Mouse (Mus musculus) liver, postnatal 0 days (tissue): ENCODE measurements around the gene Ptpn9. TPM values are rescaled to one million over a fixed set of nuclear protein-coding genes. Genes with fewer than 3 reads are reported as not detected.
"Not testable (repeated sequence)": the region's sequence is repeated elsewhere in the genome, so short reads cannot be mapped to it uniquely, and the experiment has no call there.

Experiments
- ATAC-seq: fragments of 200-750 bp; cut with Nextera tagmentation; 2 replicates; pipeline ENCODE4 v1.8.0; 2017; ENCODE audit warnings: mild to moderate bottlenecking, moderate library complexity
- DNase-seq: peaks from one replicate; pipeline ENCODE4 v3.0.0-alpha.2; 2016
- H3K27ac ChIP-seq: fragments of 300-500 bp; sonication (generic); 2 replicates; pipeline ENCODE4 v1.5.1; 2014; ENCODE audit warnings: antibody characterized with exemption, moderate library complexity, mild to moderate bottlenecking, low read depth
- H3K27me3 ChIP-seq: fragments of 300-500 bp; sonication (generic); 2 replicates; pipeline ENCODE4 v1.6.1; 2014; ENCODE audit warnings: low read length, control low read depth, mixed read lengths; ENCODE audit not compliant: insufficient read depth
- H3K36me3 ChIP-seq: fragments of 300-500 bp; sonication (generic); replicated peaks from 2 replicates; pipeline ENCODE4 v1.6.1; 2014; ENCODE audit warnings: mild to moderate bottlenecking, control low read depth, low read length, moderate library complexity, mixed read lengths; ENCODE audit not compliant: insufficient read depth
- H3K4me1 ChIP-seq: fragments of 300-500 bp; sonication (generic); 2 replicates; pipeline ENCODE4 v1.6.1; 2014; ENCODE audit warnings: antibody characterized with exemption, mild to moderate bottlenecking, control low read depth; ENCODE audit not compliant: insufficient read depth
- H3K4me2 ChIP-seq: fragments of 300-500 bp; sonication (generic); 2 replicates; pipeline ENCODE4 v1.6.1; 2014; ENCODE audit warnings: low read depth, mild to moderate bottlenecking, low read length, moderate library complexity, mixed read lengths
- H3K4me3 ChIP-seq: fragments of 300-500 bp; sonication (generic); 2 replicates; pipeline ENCODE4 v1.5.1; 2014; ENCODE audit warnings: low read depth, low read length
- H3K9ac ChIP-seq: fragments of 300-500 bp; sonication (generic); replicated peaks from 2 replicates; pipeline ENCODE4 v1.6.1; 2014; ENCODE audit warnings: mild to moderate bottlenecking, moderate library complexity
- H3K9me3 ChIP-seq: fragments of 300-500 bp; sonication (generic); 2 replicates; pipeline ENCODE4 v1.6.1; 2016; ENCODE audit warnings: mild to moderate bottlenecking, control low read depth, low read length, mixed read lengths
- CTCF ChIP-seq: sonication (generic); IDR thresholded peaks from 2 replicates; pipeline ENCODE4 v1.5.1; 2016; ENCODE audit warnings: antibody characterized with exemption, low read depth
- EP300 ChIP-seq: IDR thresholded peaks from 2 replicates; pipeline ENCODE4 v1.6.1; 2016; ENCODE audit warnings: antibody characterized with exemption, low read depth, mild to moderate bottlenecking
- WGBS: fragments of 180-500 bp; shearing (Covaris S2); extraction: QIAGEN DNeasy Blood & Tissue Kit; methylation state at CpG from one replicate; pipeline ENCODE4 v1.1.7; 2014; ENCODE audit not compliant: insufficient replicate concordance; 5-methylcytosine and 5-hydroxymethylcytosine counted together
- polyA plus RNA-seq: library from polyadenylated mRNA; unstranded; fragments of >200 nt; fragmentation: Nextera tagmentation; extraction: Ambion mirVana; gene quantifications from 2 replicates; pipeline ENCODE4 v1.2.1, GENCODE M21; 2015

The Ptpn9 gene
- polyA plus RNA-seq, 1 experiment from 2014 or later = 5.0 TPM

DNA sequence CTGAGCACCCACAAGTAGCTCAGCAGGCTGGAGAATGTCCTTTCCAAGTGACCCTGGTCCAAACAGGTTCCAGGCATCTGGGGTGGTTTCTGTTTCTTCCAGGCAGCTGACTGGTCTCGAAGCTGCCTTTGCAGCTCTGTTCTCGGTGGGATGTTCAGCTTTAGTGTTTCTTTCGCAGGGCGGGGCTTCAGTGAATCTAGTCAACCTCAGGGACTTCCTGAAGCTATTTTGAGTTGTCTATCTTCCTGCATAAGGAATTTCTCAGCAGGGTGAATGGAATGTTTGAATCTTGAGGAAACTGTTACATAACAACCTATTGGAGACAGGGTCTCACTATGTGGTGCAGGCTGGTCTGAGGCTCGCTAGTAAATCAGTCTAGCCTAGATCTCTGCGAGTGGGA, 14.5 kb upstream of the Ptpn9 start:
- Histone ChIP-seq H3K4me2 (no peak overlapping the region), H3K27me3 (no peaks in the 10 kb centered on the region), H3K9ac (no peak overlapping the region), H3K27ac (no peak overlapping the region), H3K4me1 (no peaks in the 10 kb centered on the region), H3K4me3 (no peak overlapping the region), H3K36me3 (peaks cover 5% of the 10 kb centered on the region; the same call in 1 of the 2 replicates), H3K9me3 (no peaks in the 10 kb centered on the region)
- no peak for TF ChIP-seq CTCF
- TF ChIP-seq EP300 = no peak
- DNase-seq (no peak), ATAC-seq (no peak)
- 86% methylated on average over 6 of the region's 6 CpGs for WGBS

DNA sequence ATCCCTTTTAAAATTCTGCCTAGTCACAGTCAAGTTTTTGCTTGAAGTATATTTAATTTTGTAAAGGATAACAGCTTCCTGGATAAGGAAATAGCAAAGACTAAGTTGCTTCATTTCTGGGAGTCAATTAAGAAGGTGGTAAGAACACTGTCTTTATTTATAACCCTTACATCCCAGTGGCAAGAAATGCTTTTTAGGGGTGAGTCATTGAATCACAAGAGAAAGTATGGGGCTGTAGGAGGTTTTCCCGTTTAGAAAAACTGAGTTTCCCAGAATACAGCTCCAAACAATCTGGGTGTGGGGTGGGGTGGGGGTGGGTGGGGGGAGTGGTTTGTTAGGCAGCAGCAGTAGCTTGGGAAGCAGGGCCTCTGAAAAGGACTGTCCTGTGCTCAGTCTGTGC, 13.2 kb upstream of the Ptpn9 start:
- Histone ChIP-seq H3K4me1 (no peaks in the 10 kb centered on the region), H3K9ac (no peak overlapping the region), H3K27ac (no peak overlapping the region), H3K36me3 (peaks cover 5% of the 10 kb centered on the region; the same call in 1 of the 2 replicates), H3K4me3 (no peak overlapping the region), H3K9me3 (no peaks in the 10 kb centered on the region), H3K27me3 (no peaks in the 10 kb centered on the region), H3K4me2 (no peak overlapping the region)
- ATAC-seq = no peak
- TF ChIP-seq EP300 = no peak
- TF ChIP-seq CTCF = no peak
- 64% methylated on average over 1 of the region's 1 CpGs for WGBS
- DNase-seq = no peak

DNA sequence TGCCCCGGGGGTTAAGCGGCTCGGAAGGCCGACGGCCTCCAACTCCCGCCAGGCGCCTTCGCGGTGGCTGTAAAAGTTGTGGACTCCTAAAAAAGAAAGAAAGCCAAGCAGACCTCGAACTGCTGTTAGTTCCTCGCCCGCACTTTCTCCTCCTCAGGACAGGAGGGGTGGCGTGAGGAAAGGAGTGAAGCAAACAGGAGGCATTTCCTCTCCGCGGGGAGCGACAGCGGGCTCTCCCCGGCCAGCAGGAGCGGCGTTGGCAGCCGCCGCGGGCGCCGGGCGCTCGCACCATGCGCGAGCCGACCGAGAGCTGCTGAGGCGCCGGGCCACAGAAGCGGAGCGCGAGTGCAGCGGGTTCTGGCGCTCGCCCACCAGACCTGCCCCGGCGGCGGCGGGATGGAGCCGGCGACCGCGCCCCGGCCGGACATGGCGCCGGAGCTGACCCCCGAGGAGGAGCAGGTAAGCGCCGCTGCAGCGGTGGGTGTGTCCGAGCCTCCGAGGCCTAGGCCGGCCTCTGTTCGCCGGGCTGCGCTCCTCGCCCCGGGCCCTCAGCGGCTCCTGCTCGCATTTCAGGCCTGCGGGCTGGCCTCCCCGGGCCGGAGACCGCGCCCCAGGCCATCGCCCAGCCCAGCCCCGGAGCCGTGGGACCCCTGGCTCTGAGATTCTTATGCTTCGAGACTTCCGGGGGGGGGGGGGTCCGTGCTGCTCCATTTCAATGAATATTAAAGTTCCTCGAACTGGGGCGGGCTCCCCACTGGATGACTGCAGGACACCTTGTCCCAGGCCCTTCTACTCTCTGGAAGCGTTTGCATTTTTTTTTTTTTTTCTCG, 690 bp downstream of the Ptpn9 start:
- Histone ChIP-seq H3K4me2 (peak overlapping the region; percentile 90), H3K4me1 (peaks cover 9% of the 10 kb centered on the region), H3K4me3 (peak overlapping the region; percentile 86), H3K27me3 (no peaks in the 10 kb centered on the region), H3K9me3 (no peaks in the 10 kb centered on the region), H3K27ac (peak overlapping the region; percentile 97), H3K36me3 (no peaks in the 10 kb centered on the region), H3K9ac (peak overlapping the region; percentile 93)
- DNase-seq (peak; percentile 72), ATAC-seq (peak; percentile 72)
- WGBS = under 1% methylated on average over 63 of the region's 80 CpGs
- TF ChIP-seq CTCF = no peak
- TF ChIP-seq EP300 = no peak

DNA sequence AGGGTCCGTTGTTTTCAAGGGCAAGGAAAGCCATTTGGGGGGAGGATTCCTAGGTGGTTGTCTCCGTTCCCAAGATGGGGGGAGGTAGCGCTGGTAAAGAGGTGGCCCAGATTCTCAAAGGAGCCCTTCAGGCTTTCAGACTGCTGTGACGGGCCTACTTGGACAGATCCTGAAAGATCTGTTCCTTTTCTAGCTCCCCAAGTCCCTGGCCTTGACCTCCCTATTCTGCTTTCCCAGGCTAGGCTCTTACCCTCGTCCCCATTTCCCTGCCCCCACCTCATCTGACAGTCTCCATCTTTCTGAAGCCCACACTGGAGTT, 1.3 kb downstream of the Ptpn9 start:
- Histone ChIP-seq H3K9me3 (no peaks in the 10 kb centered on the region), H3K27ac (peak overlapping the region; percentile 97), H3K36me3 (no peaks in the 10 kb centered on the region), H3K4me1 (peaks cover 9% of the 10 kb centered on the region), H3K9ac (peak overlapping the region; percentile 93), H3K4me3 (peak overlapping the region; percentile 86), H3K27me3 (no peaks in the 10 kb centered on the region), H3K4me2 (peak overlapping the region; percentile 90)
- ATAC-seq (no peak), DNase-seq (peak; percentile 17)
- WGBS = 1% methylated on average over 5 of the region's 5 CpGs
- TF ChIP-seq CTCF (no peak), EP300 (no peak)

DNA sequence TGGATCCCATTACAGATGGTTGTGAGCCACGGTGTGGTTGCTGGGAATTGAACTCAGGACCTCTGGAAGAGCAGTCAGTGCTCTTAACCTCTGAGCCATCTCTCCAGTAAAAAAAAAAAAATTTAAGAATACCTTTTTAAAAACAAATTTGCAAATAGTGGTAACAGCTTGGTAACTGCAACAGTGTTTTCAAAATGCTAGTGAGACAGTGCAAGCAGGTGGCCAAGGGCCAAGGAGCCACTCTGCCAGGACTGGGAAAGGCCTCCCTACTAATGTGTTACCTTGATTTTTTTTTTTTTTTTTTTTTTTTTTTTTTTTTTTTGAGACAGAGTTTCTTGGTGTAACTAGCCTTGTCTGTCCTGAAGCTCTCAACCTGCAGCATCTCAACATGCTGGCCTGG, 2.5 kb downstream of the Ptpn9 start:
- not testable (repeated sequence) for H3K27me3 ChIP-seq, H3K4me3 ChIP-seq, H3K9me3 ChIP-seq, DNase-seq, H3K4me1 ChIP-seq, H3K27ac ChIP-seq, ATAC-seq, H3K36me3 ChIP-seq, H3K4me2 ChIP-seq, H3K9ac ChIP-seq
- 84% methylated on average over 1 of the region's 1 CpGs for WGBS

DNA sequence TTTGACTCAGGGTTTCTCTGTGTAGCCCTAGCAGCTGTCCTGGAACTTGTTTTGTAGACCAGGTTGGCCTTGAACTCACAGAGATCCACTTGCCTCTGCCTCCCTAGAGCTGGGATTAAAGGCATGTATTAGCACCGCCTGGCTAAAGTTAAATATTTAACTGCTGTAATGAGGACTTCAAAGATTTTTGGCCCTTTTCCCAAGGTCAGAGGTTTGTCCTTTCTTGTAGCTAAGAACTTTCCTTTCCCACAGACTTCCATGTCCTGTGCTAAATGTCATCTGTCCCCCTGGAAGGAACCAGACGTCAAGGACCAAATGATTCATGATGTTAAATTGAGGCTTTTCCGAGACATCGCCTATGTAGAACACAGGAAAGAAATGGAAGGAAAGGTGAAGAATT, 8.3 kb downstream of the Ptpn9 start:
- Histone ChIP-seq H3K4me3 (no peak overlapping the region), H3K27ac (no peak overlapping the region; the same call in 1 of the 2 replicates), H3K4me2 (no peak overlapping the region), H3K9me3 (no peaks in the 10 kb centered on the region), H3K27me3 (no peaks in the 10 kb centered on the region), H3K4me1 (peaks cover 2% of the 10 kb centered on the region; the same call in 1 of the 2 replicates), H3K9ac (no peak overlapping the region), H3K36me3 (no peaks in the 10 kb centered on the region)
- DNase-seq (no peak), ATAC-seq (no peak)
- WGBS = 61% methylated on average over 4 of the region's 4 CpGs
- TF ChIP-seq EP300 (0 out of 2 replicates have a peak, but pooled peaks have one; percentile 19), CTCF (no peak)

DNA sequence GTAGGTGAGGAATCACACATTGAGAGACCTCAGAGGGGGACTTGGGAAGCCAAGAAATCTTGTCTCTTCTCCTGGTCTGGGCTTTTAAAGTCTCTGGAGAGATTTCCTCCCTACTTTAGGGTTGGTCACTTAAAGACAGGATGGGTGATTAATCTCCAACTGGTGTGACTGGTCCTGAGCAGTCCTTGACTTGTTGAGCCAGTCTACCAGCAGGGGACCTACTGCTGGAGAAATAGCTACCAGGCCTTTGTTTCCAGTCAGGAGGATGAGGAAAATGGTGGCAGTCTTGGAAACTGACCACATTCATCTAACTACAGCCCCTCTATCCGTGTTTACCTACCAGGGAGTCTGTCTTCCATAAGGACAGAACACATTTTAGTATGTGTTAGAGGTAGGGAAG, 17.7 kb downstream of the Ptpn9 start:
- Histone ChIP-seq H3K4me3 (no peak overlapping the region), H3K36me3 (no peaks in the 10 kb centered on the region), H3K4me1 (no peaks in the 10 kb centered on the region), H3K4me2 (no peak overlapping the region), H3K27me3 (no peaks in the 10 kb centered on the region), H3K9ac (no peak overlapping the region), H3K27ac (no peak overlapping the region), H3K9me3 (no peaks in the 10 kb centered on the region)
- ATAC-seq (no peak), DNase-seq (no peak)
- TF ChIP-seq CTCF (no peak), EP300 (no peak)
- WGBS = 61% methylated on average over 1 of the region's 1 CpGs
